Mouse (Mus musculus): ENCODE measurements around the gene 9130213A22Rik. TPM values are rescaled to one million over a fixed set of nuclear protein-coding genes. Genes with fewer than 3 reads are reported as not detected.

The 9130213A22Rik gene
- total and polyA plus RNA-seq, 2 experiments from 2014 or later: 1.0 to 1.2 TPM

GRCm38 (mm10) chr11:69125919-69126705, 3.7 kb upstream of the 9130213A22Rik start:
- DNase-seq (ENCODE audit: low spot score) (peak; percentile 19), ATAC-seq (ENCODE audit: low FRiP score) (no peak)
- peak overlapping the region; percentile 68 for H3K9ac ChIP-seq (replicated peaks; ENCODE audit: low read length, poor library complexity, severe bottlenecking)
- peak overlapping the region; percentile 56 for H3K4me3 ChIP-seq (ENCODE audit: low read depth, low read length)
- WGBS: 11% methylated on average over 20 of the region's 20 CpGs
- peak overlapping the region; percentile 85 for H3K27ac ChIP-seq (ENCODE audit: low read depth, low read length)
- peaks cover 4% of the 10 kb centered on the region; the same call in 1 of the 2 replicates for H3K4me1 ChIP-seq (ENCODE audit: insufficient read depth, low read length)
- no peaks in the 10 kb centered on the region for H3K36me3 ChIP-seq (ENCODE audit: insufficient read depth, low read length)
- peak overlapping the region; percentile 78 for H3K4me2 ChIP-seq (ENCODE audit: low read depth, low read length, poor library complexity, severe bottlenecking)
- H3K27me3 ChIP-seq (ENCODE audit: insufficient read depth, low read length): no peaks in the 10 kb centered on the region
- no peak for TF ChIP-seq CTCF (IDR thresholded peaks at IDR 0.05)
- no peaks in the 10 kb centered on the region for H3K9me3 ChIP-seq (ENCODE audit: low read length)

DNA sequence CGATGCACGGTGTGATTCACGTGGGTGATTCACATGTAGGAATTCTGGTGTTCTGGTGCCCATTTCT, 3.3 kb upstream of the 9130213A22Rik start, which contains the start of gene Aloxe3:
Gene Aloxe3 (plus strand): TSS at position 45 of the 67 bp plus-strand sequence.
- no peak for TF ChIP-seq CTCF (IDR thresholded peaks at IDR 0.05)
- WGBS: 0% methylated on average over 3 of the region's 3 CpGs
- no peaks in the 10 kb centered on the region for H3K36me3 ChIP-seq (ENCODE audit: insufficient read depth, low read length)
- H3K4me3 ChIP-seq (ENCODE audit: low read depth, low read length): peak within 1 kb of the TSS; percentile 56
- H3K9me3 ChIP-seq (ENCODE audit: low read length): no peaks in the 10 kb centered on the region
- peaks cover 5% of the 10 kb centered on the region; the same call in 1 of the 2 replicates for H3K4me1 ChIP-seq (ENCODE audit: insufficient read depth, low read length)
- H3K27ac ChIP-seq (ENCODE audit: low read depth, low read length): peak within 1 kb of the TSS; percentile 85
- peak within 1 kb of the TSS; percentile 78 for H3K4me2 ChIP-seq (ENCODE audit: low read depth, low read length, poor library complexity, severe bottlenecking)
- DNase-seq (ENCODE audit: low spot score) (no peak), ATAC-seq (ENCODE audit: low FRiP score) (no peak)
- H3K9ac ChIP-seq (replicated peaks; ENCODE audit: low read length, poor library complexity, severe bottlenecking): peak within 1 kb of the TSS; percentile 68
- H3K27me3 ChIP-seq (ENCODE audit: insufficient read depth, low read length): no peaks in the 10 kb centered on the region

DNA sequence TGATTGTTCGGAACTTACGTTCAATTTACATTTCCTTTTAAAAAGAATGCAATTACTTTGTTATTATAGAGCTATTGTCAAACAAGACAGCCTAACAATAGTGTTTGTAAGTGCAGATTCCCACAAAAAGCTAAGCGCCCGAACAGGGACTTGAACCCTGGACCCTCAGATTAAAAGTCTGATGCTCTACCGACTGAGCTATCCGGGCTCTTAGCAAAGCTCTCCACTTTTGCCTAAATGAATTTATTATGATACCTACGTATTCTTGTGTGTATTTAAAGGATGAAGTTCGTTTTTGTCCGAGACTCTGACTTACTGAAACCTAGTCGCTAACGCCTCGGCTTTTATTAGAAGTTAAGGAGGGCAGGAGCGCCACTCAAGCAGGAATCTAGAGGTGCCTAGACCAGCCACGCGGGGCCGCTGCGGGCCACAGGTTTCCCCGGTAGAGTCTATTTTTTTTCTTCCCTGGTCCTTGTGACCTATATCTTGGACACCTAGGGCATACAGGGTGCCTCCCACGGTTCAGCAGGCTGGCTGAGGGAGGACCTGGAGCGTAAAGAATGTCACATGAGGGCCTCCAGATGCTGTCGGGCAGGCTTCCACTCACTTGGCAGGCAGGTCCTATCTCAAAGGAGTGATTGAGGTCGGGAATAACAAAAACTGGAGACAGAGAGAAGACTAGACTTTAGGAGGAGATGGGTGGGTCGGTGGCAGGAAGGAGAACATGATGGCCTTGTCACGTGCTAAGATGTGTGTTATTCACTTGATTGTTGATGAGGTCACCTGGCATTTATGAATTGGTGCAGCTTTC, 2.9 kb upstream of the 9130213A22Rik start:
- Histone ChIP-seq H3K27me3 (ENCODE audit: insufficient read depth, low read length) (peaks cover 2% of the 10 kb centered on the region; the same call in 1 of the 2 replicates), H3K4me1 (ENCODE audit: insufficient read depth, low read length) (peaks cover 6% of the 10 kb centered on the region), H3K36me3 (ENCODE audit: insufficient read depth, low read length) (no peaks in the 10 kb centered on the region), H3K4me3 (ENCODE audit: low read depth, low read length) (peak overlapping the region; percentile 56), H3K27ac (ENCODE audit: low read depth, low read length) (peak overlapping the region; percentile 85), H3K9me3 (ENCODE audit: low read length) (no peaks in the 10 kb centered on the region), H3K9ac (replicated peaks; ENCODE audit: low read length, poor library complexity, severe bottlenecking) (peak overlapping the region; percentile 68), H3K4me2 (ENCODE audit: low read depth, low read length, poor library complexity, severe bottlenecking) (peak overlapping the region; percentile 78)
- DNase-seq (ENCODE audit: low spot score): peak; percentile 95
- peak; percentile 68 for TF ChIP-seq CTCF (IDR thresholded peaks at IDR 0.05)
- ATAC-seq (ENCODE audit: low FRiP score): peak; percentile 28
- WGBS: under 1% methylated on average over 24 of the region's 24 CpGs

DNA sequence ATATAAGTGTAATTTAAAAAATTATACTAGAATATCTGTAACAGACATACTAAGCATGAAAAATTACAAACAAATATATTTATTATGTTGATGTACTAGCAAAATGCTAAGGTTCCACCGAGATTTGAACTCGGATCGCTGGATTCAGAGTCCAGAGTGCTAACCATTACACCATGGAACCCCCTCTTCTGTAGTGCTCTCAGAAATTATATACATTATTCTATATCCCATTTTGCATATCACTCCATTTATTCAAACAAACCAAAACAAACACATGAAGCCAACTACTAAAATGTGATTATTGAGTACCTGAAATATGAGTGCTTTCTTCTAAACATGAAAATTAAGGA, 2.1 kb upstream of the 9130213A22Rik start:
- Histone ChIP-seq H3K36me3 (ENCODE audit: insufficient read depth, low read length) (no peaks in the 10 kb centered on the region), H3K9ac (replicated peaks; ENCODE audit: low read length, poor library complexity, severe bottlenecking) (no peak overlapping the region), H3K4me2 (ENCODE audit: low read depth, low read length, poor library complexity, severe bottlenecking) (peak overlapping the region; percentile 98; the same call in 1 of the 2 replicates), H3K27ac (ENCODE audit: low read depth, low read length) (no peak overlapping the region), H3K4me3 (ENCODE audit: low read depth, low read length) (peak overlapping the region; percentile 67), H3K9me3 (ENCODE audit: low read length) (no peaks in the 10 kb centered on the region), H3K27me3 (ENCODE audit: insufficient read depth, low read length) (peaks cover 4% of the 10 kb centered on the region; the same call in 1 of the 2 replicates), H3K4me1 (ENCODE audit: insufficient read depth, low read length) (peaks cover 8% of the 10 kb centered on the region)
- ATAC-seq (ENCODE audit: low FRiP score) (peak; percentile 53; the same call in 1 of the 2 replicates), DNase-seq (ENCODE audit: low spot score) (peak; percentile 88)
- TF ChIP-seq CTCF (IDR thresholded peaks at IDR 0.05): no peak
- WGBS: under 1% methylated on average over 3 of the region's 3 CpGs

DNA sequence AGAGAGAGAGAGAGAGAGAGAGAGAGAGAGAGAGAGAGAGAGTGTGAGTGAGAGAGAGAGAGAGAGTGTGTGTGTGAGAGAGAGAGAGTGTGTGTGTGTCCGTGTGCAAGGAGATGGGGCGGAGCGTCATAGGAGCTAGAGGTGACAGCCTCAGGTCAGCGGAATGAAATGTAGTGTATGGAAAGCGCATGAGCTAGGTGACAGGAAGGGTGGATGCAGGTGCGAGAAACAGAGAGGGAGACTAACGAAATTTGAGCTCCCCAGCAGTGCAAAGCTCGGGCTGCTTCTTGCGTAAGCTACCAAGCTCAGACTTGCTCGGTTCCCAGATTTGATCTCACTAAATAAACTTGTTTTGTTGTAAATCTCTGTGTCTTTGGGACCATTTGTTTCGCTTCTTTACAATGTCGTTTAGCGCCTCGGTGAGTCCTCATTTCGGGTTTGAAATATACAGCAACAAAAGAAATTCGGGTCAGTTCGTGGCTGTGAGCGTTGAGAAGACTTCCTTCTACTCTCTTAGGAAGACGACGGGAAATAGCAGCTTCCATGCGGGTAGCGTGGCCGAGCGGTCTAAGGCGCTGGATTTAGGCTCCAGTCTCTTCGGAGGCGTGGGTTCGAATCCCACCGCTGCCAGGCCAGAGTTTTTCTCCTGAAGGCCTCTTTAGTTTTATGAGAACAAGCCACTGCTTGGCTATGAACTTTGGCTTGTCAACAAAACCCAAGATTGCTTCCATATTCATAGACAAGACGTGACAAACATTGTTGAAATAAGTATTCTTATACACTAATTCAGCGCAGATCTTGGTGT, 1.5 kb upstream of the 9130213A22Rik start:
- no peak for TF ChIP-seq CTCF (IDR thresholded peaks at IDR 0.05)
- Histone ChIP-seq H3K9me3 (ENCODE audit: low read length) (no peaks in the 10 kb centered on the region), H3K9ac (replicated peaks; ENCODE audit: low read length, poor library complexity, severe bottlenecking) (peak overlapping the region; percentile 60; the same call in 1 of the 2 replicates), H3K27me3 (ENCODE audit: insufficient read depth, low read length) (peaks cover 4% of the 10 kb centered on the region; the same call in 1 of the 2 replicates), H3K27ac (ENCODE audit: low read depth, low read length) (peak overlapping the region; percentile 62), H3K4me1 (ENCODE audit: insufficient read depth, low read length) (peaks cover 12% of the 10 kb centered on the region), H3K4me2 (ENCODE audit: low read depth, low read length, poor library complexity, severe bottlenecking) (peak overlapping the region; percentile 98), H3K4me3 (ENCODE audit: low read depth, low read length) (peak overlapping the region; percentile 67), H3K36me3 (ENCODE audit: insufficient read depth, low read length) (no peaks in the 10 kb centered on the region)
- ATAC-seq (ENCODE audit: low FRiP score) (peak; percentile 65; the same call in 1 of the 2 replicates), DNase-seq (ENCODE audit: low spot score) (peak; percentile 94)
- under 1% methylated on average over 31 of the region's 31 CpGs for WGBS

All from midbrain, postnatal 0 days (tissue).